Mouse (Mus musculus): ENCODE results near the gene Mst1r. TPM values are rescaled to one million over a fixed set of nuclear protein-coding genes. Genes with fewer than 3 reads are reported as not detected.

Mst1r gene
- polyA plus RNA-seq, 1 experiment from 2014 or later: 2.3 TPM

GRCm38 (mm10) chr9:107960928-107961327 is 54.3 kb downstream of the Mst1r start:
- ATAC-seq: no peak
- WGBS: 70% methylated on average over 4 of the region's 4 CpGs
- Histone ChIP-seq H3K4me1 (replicated peaks) (peaks cover 26% of the 10 kb centered on the region), H3K9ac (replicated peaks) (peak overlapping the region; percentile 24; the same call in 1 of the 2 replicates), H3K27me3 (no peaks in the 10 kb centered on the region), H3K27ac (peak overlapping the region; percentile 83), H3K9me3 (no peaks in the 10 kb centered on the region), H3K4me2 (replicated peaks) (peak overlapping the region; percentile 36), H3K36me3 (peaks cover 11% of the 10 kb centered on the region; the same call in 1 of the 2 replicates), H3K4me3 (replicated peaks) (no peak overlapping the region)

- no peaks in the 10 kb centered on the region for H3K9me3 ChIP-seq
- peak overlapping the region; percentile 83 for H3K27ac ChIP-seq
- peaks cover 11% of the 10 kb centered on the region; the same call in 1 of the 2 replicates for H3K36me3 ChIP-seq
- no peaks in the 10 kb centered on the region for H3K27me3 ChIP-seq
- peaks cover 26% of the 10 kb centered on the region for H3K4me1 ChIP-seq (replicated peaks)
- no peak overlapping the region for H3K4me3 ChIP-seq (replicated peaks)
- H3K4me2 ChIP-seq (replicated peaks): peak overlapping the region; percentile 36
- WGBS: 65% methylated on average over 10 of the region's 10 CpGs
- ATAC-seq: peak; percentile 59
- H3K9ac ChIP-seq (replicated peaks): peak overlapping the region; percentile 24; the same call in 1 of the 2 replicates
Observed at GRCm38 (mm10) chr9:107961351-107961762, 54.7 kb downstream of the Mst1r start.

GRCm38 (mm10) chr9:107961881-107962280 is 55.2 kb downstream of the Mst1r start:
- H3K27ac ChIP-seq: peak overlapping the region; percentile 83
- no peaks in the 10 kb centered on the region for H3K27me3 ChIP-seq
- 40% methylated on average over 5 of the region's 5 CpGs for WGBS
- peak overlapping the region; percentile 24; the same call in 1 of the 2 replicates for H3K9ac ChIP-seq (replicated peaks)
- H3K4me1 ChIP-seq (replicated peaks): peaks cover 26% of the 10 kb centered on the region
- H3K9me3 ChIP-seq: no peaks in the 10 kb centered on the region
- H3K36me3 ChIP-seq: peaks cover 11% of the 10 kb centered on the region; the same call in 1 of the 2 replicates
- peak overlapping the region; percentile 36 for H3K4me2 ChIP-seq (replicated peaks)
- H3K4me3 ChIP-seq (replicated peaks): no peak overlapping the region
- ATAC-seq: 0 out of 2 replicates have a peak, but pooled peaks have one; percentile 21

- Histone ChIP-seq H3K4me3 (replicated peaks) (no peak overlapping the region), H3K4me1 (replicated peaks) (peaks cover 23% of the 10 kb centered on the region), H3K27ac (no peak overlapping the region), H3K9ac (replicated peaks) (no peak overlapping the region), H3K27me3 (no peaks in the 10 kb centered on the region), H3K9me3 (no peaks in the 10 kb centered on the region), H3K36me3 (peaks cover 11% of the 10 kb centered on the region; the same call in 1 of the 2 replicates), H3K4me2 (replicated peaks) (no peak overlapping the region)
- no peak for ATAC-seq
- WGBS: 92% methylated on average over 9 of the region's 9 CpGs
Observed at GRCm38 (mm10) chr9:107962916-107963315, 56.2 kb downstream of the Mst1r start.

- peaks cover 23% of the 10 kb centered on the region for H3K4me1 ChIP-seq (replicated peaks)
- no peak overlapping the region for H3K4me2 ChIP-seq (replicated peaks)
- H3K9ac ChIP-seq (replicated peaks): no peak overlapping the region
- H3K4me3 ChIP-seq (replicated peaks): no peak overlapping the region
- 28% methylated on average over 5 of the region's 5 CpGs for WGBS
- peak; percentile 49; the same call in 1 of the 2 replicates for ATAC-seq
- peaks cover 14% of the 10 kb centered on the region for H3K36me3 ChIP-seq
- H3K9me3 ChIP-seq: no peaks in the 10 kb centered on the region
- H3K27ac ChIP-seq: no peak overlapping the region
- H3K27me3 ChIP-seq: no peaks in the 10 kb centered on the region
Observed at GRCm38 (mm10) chr9:107963700-107964099, 57.0 kb downstream of the Mst1r start.

- H3K27ac ChIP-seq: no peak overlapping the region
- H3K4me1 ChIP-seq (replicated peaks): peaks cover 23% of the 10 kb centered on the region
- no peaks in the 10 kb centered on the region for H3K27me3 ChIP-seq
- H3K4me3 ChIP-seq (replicated peaks): no peak overlapping the region
- peaks cover 17% of the 10 kb centered on the region for H3K36me3 ChIP-seq
- ATAC-seq: no peak
- no peak overlapping the region for H3K9ac ChIP-seq (replicated peaks)
- H3K9me3 ChIP-seq: no peaks in the 10 kb centered on the region
- H3K4me2 ChIP-seq (replicated peaks): no peak overlapping the region
- WGBS: 93% methylated on average over 9 of the region's 9 CpGs
Observed at GRCm38 (mm10) chr9:107964681-107965080, 58.0 kb downstream of the Mst1r start.

GRCm38 (mm10) chr9:107966676-107967075 is 60.0 kb downstream of the Mst1r start:
- Histone ChIP-seq H3K36me3 (peaks cover 25% of the 10 kb centered on the region), H3K27me3 (no peaks in the 10 kb centered on the region), H3K4me2 (replicated peaks) (no peak overlapping the region), H3K4me1 (replicated peaks) (peaks cover 7% of the 10 kb centered on the region), H3K9me3 (no peaks in the 10 kb centered on the region), H3K27ac (no peak overlapping the region), H3K9ac (replicated peaks) (no peak overlapping the region), H3K4me3 (replicated peaks) (no peak overlapping the region)
- 93% methylated on average over 10 of the region's 10 CpGs for WGBS
- no peak for ATAC-seq

- WGBS: 87% methylated on average over 6 of the region's 6 CpGs
- Histone ChIP-seq H3K9ac (replicated peaks) (no peak overlapping the region), H3K27me3 (no peaks in the 10 kb centered on the region), H3K4me1 (replicated peaks) (no peaks in the 10 kb centered on the region), H3K36me3 (peaks cover 22% of the 10 kb centered on the region), H3K4me3 (replicated peaks) (no peak overlapping the region), H3K4me2 (replicated peaks) (no peak overlapping the region), H3K27ac (no peak overlapping the region), H3K9me3 (no peaks in the 10 kb centered on the region)
- no peak for ATAC-seq
Observed at GRCm38 (mm10) chr9:107967437-107967836, 60.8 kb downstream of the Mst1r start.

DNA sequence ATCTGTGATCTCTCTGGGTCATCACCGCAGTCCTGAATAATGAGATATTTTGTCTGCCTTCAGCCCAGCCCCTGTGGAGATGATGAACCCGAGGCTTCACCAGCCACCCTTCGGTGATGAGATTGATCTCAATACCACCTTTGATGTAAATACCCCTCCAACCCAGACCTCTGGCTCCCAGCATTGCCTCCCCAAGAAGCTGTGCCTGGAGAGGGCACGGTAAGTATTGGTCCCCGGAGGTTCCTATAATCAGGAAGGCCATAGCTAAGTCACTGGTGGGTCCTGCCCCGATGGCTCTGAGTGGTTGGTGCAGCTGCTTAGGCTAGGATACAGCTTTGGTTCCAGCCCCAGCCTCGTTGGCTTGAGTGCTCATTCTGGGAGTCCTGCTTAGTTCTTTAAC is 61.9 kb downstream of the Mst1r start:
- WGBS: 95% methylated on average over 7 of the region's 7 CpGs
- H3K36me3 ChIP-seq: peaks cover 22% of the 10 kb centered on the region

More for the DNA sequence above, 61.9 kb downstream of the Mst1r start:
- Histone ChIP-seq H3K27me3 (no peaks in the 10 kb centered on the region), H3K9ac (replicated peaks) (no peak overlapping the region), H3K9me3 (no peaks in the 10 kb centered on the region), H3K4me3 (replicated peaks) (no peak overlapping the region), H3K4me1 (replicated peaks) (no peaks in the 10 kb centered on the region), H3K27ac (no peak overlapping the region), H3K4me2 (replicated peaks) (no peak overlapping the region)
- no peak for ATAC-seq

Other genes with a start within 250 kb of the Mst1r start
- gene Slc38a3, start 237.3 kb upstream of the Mst1r start, polyA plus RNA-seq (2015; fragmentation: Nextera tagmentation; extraction: Ambion mirVana): 18.7 and 22.0 TPM in 2 replicates
- 2.4 and 2.7 TPM in 2 replicates for gene Gnat1, start 227.2 kb upstream of the Mst1r start, polyA plus RNA-seq (2015; fragmentation: Nextera tagmentation; extraction: Ambion mirVana)
- gene Sema3f, start 196.4 kb upstream of the Mst1r start, polyA plus RNA-seq (2015; fragmentation: Nextera tagmentation; extraction: Ambion mirVana): 18.9 and 24.6 TPM in 2 replicates
- gene Rbm5, start 135.9 kb upstream of the Mst1r start, polyA plus RNA-seq (2015; fragmentation: Nextera tagmentation; extraction: Ambion mirVana): 282 and 315 TPM in 2 replicates
- gene Rbm6, start 33.6 kb upstream of the Mst1r start, polyA plus RNA-seq (2015; fragmentation: Nextera tagmentation; extraction: Ambion mirVana): 126 and 132 TPM in 2 replicates
- 21.5 and 23.8 TPM in 2 replicates for gene Mon1a, start 18.7 kb upstream of the Mst1r start, polyA plus RNA-seq (2015; fragmentation: Nextera tagmentation; extraction: Ambion mirVana)
- gene Actl11, start 21.6 kb downstream of the Mst1r start, polyA plus RNA-seq (2015; fragmentation: Nextera tagmentation; extraction: Ambion mirVana): not detected in 2 replicates
- 18.9 and 19.9 TPM in 2 replicates for gene Camkv, start 28.8 kb downstream of the Mst1r start, polyA plus RNA-seq (2015; fragmentation: Nextera tagmentation; extraction: Ambion mirVana)
- 15.0 and 15.1 TPM in 2 replicates for gene Traip, start 43.3 kb downstream of the Mst1r start, polyA plus RNA-seq (2015; fragmentation: Nextera tagmentation; extraction: Ambion mirVana)
- gene Uba7, start 68.6 kb downstream of the Mst1r start, polyA plus RNA-seq (2015; fragmentation: Nextera tagmentation; extraction: Ambion mirVana): 3.5 and 4.7 TPM in 2 replicates
- 0.66 and 1.3 TPM in 2 replicates for gene Gm20661, start 76.2 kb downstream of the Mst1r start, polyA plus RNA-seq (2015; fragmentation: Nextera tagmentation; extraction: Ambion mirVana)
- 13.2 and 13.5 TPM in 2 replicates for gene Inka1, start 79.0 kb downstream of the Mst1r start, polyA plus RNA-seq (2015; fragmentation: Nextera tagmentation; extraction: Ambion mirVana)
- gene Cdhr4, start 85.6 kb downstream of the Mst1r start, polyA plus RNA-seq (2015; fragmentation: Nextera tagmentation; extraction: Ambion mirVana): 1.7 and 1.8 TPM in 2 replicates
- 0.36 and 0.95 TPM in 2 replicates for gene Gm20662, start 89.5 kb downstream of the Mst1r start, polyA plus RNA-seq (2015; fragmentation: Nextera tagmentation; extraction: Ambion mirVana)
- gene Ip6k1, start 95.6 kb downstream of the Mst1r start, polyA plus RNA-seq (2015; fragmentation: Nextera tagmentation; extraction: Ambion mirVana): 97.2 and 107 TPM in 2 replicates
- 18.1 and 18.5 TPM in 2 replicates for gene Gmppb, start 142.4 kb downstream of the Mst1r start, polyA plus RNA-seq (2015; fragmentation: Nextera tagmentation; extraction: Ambion mirVana)
- gene Amigo3, start 146.3 kb downstream of the Mst1r start, polyA plus RNA-seq (2015; fragmentation: Nextera tagmentation; extraction: Ambion mirVana): 3.0 and 3.3 TPM in 2 replicates
- gene Mst1, start 173.6 kb downstream of the Mst1r start, polyA plus RNA-seq (2015; fragmentation: Nextera tagmentation; extraction: Ambion mirVana): 0.11 and 0.23 TPM in 2 replicates
- gene Rnf123, start 176.5 kb downstream of the Mst1r start, polyA plus RNA-seq (2015; fragmentation: Nextera tagmentation; extraction: Ambion mirVana): 46.2 and 55.6 TPM in 2 replicates
- 56.3 and 62.5 TPM in 2 replicates for gene Apeh, start 187.7 kb downstream of the Mst1r start, polyA plus RNA-seq (2015; fragmentation: Nextera tagmentation; extraction: Ambion mirVana)

All from midbrain, embryonic 13.5 days (tissue).